9 mouse cellular contexts compared by ENCODE assay signal in genomic region chr17:24752415-24753394, GRCm38 (mm10). TPM values are rescaled to one million over a fixed set of nuclear protein-coding genes. Genes with fewer than 3 reads are reported as not detected.
DNase-seq lines count a peak whose midpoint lies in the region; ATAC-seq and TF ChIP-seq lines count a peak whose summit lies in the region.
"Had no signal": no experiment of that assay in that cellular context is flagged by ENCODE, and none has a peak within 500 bp of the region (broad histone marks: within the 10 kb centered on the region; RNA-seq: fewer than 3 reads in every experiment).

Hs3st6 (plus strand) TSS chr17:24752988.

- POLR2A ChIA-PET in Patski (lab: Charles Lee) = interaction anchor here (0.6 to 1.4 kb wide), 2 partner anchors 9 to 797 kb away, joined by 3 to 4 read pairs; no protein-coding TSS in a partner anchor

- intact Hi-C loops in heart, postnatal 36 days (cut with DNase I) = no loop called here

- under 1% methylated on average over 73 of the region's 82 CpGs for WGBS in heart, embryonic 10.5 days
- under 1% methylated on average over 65 of the region's 82 CpGs for WGBS in forebrain, embryonic 15.5 days
- 1% methylated on average over 47 of the region's 82 CpGs for WGBS in limb, embryonic 14.5 days
- 1% methylated on average over 48 of the region's 82 CpGs for WGBS in neural tube, embryonic 15.5 days

- H3K27me3 ChIP-seq in heart, embryonic 10.5 days (ENCODE audit: insufficient read depth, poor library complexity, severe bottlenecking) = peaks cover 79% of the 10 kb centered on the region
- peaks cover 21% of the 10 kb centered on the region for H3K27me3 ChIP-seq in Patski
- H3K27me3 ChIP-seq in forebrain, embryonic 15.5 days = peaks cover 58% of the 10 kb centered on the region
- H3K27me3 ChIP-seq in limb, embryonic 14.5 days (ENCODE audit: control insufficient read depth, insufficient read depth, low read length) = peaks cover 53% of the 10 kb centered on the region
- peaks cover 78% of the 10 kb centered on the region for H3K27me3 ChIP-seq in neural tube, embryonic 15.5 days (replicated peaks)

- CTCF ChIA-PET in Patski (lab: Charles Lee) = interaction anchor here (1.8 to 2.0 kb wide), 2 partner anchors 12 to 65 kb away, joined by 6 to 7 read pairs; no protein-coding TSS in a partner anchor

- H3K4me3 ChIP-seq in heart, embryonic 10.5 days = peak within 1 kb of the TSS; percentile 70
- H3K4me3 ChIP-seq in forebrain, embryonic 15.5 days = peak within 1 kb of the TSS; percentile 40
- H3K4me3 ChIP-seq in limb, embryonic 14.5 days (replicated peaks; ENCODE audit: low read length) = peak within 1 kb of the TSS; percentile 53
- H3K4me3 ChIP-seq in neural tube, embryonic 15.5 days (replicated peaks) = peak within 1 kb of the TSS; percentile 42
- H3K4me3 ChIP-seq: myocyte had no signal

- ATAC-seq in Patski = peak; percentile 12
- peak; percentile 73 for ATAC-seq in forebrain, embryonic 15.5 days (replicated peaks)
- ATAC-seq in limb, embryonic 14.5 days (ENCODE audit: low FRiP score, low read depth) = peak; percentile 87
- ATAC-seq in neural tube, embryonic 15.5 days (ENCODE audit: low FRiP score) = no peak

- in situ Hi-C loops in Patski (cut with MboI; ENCODE audit: low pct_unique_long_range_greater_than_20kb) = no loop called here

- peak within 1 kb of the TSS; percentile 63 for H3K4me2 ChIP-seq in forebrain, embryonic 15.5 days (replicated peaks)
- peak within 1 kb of the TSS; percentile 96 for H3K4me2 ChIP-seq in limb, embryonic 14.5 days (replicated peaks; ENCODE audit: low read depth, low read length, severe bottlenecking)
- H3K4me2 ChIP-seq in neural tube, embryonic 15.5 days = peak within 1 kb of the TSS; percentile 91

- TF ChIP-seq CTCF in Patski (IDR thresholded peaks at IDR 0.05) = no peak

- H3K36me3 ChIP-seq in heart, embryonic 10.5 days = no peaks in the 10 kb centered on the region
- H3K36me3 ChIP-seq in forebrain, embryonic 15.5 days = no peaks in the 10 kb centered on the region
- no peaks in the 10 kb centered on the region for H3K36me3 ChIP-seq in limb, embryonic 14.5 days (ENCODE audit: control insufficient read depth, insufficient read depth, low read length)
- no peaks in the 10 kb centered on the region for H3K36me3 ChIP-seq in neural tube, embryonic 15.5 days

- peak within 1 kb of the TSS; percentile 32; the same call in 1 of the 2 replicates for H3K9ac ChIP-seq in forebrain, embryonic 15.5 days (replicated peaks)
- H3K9ac ChIP-seq in limb, embryonic 14.5 days (ENCODE audit: low read depth, low read length, severe bottlenecking) = peak within 1 kb of the TSS; percentile 43; the same call in 1 of the 2 replicates
- peak within 1 kb of the TSS; percentile 30; the same call in 1 of the 2 replicates for H3K9ac ChIP-seq in neural tube, embryonic 15.5 days (replicated peaks)

- no peak for TF ChIP-seq POLR2A in limb, embryonic 14.5 days (IDR thresholded peaks at IDR 0.05; ENCODE audit: borderline replicate concordance, extremely low read depth, insufficient read depth, insufficient read length)

- no peaks in the 10 kb centered on the region for H3K9me3 ChIP-seq in heart, embryonic 10.5 days
- H3K9me3 ChIP-seq in forebrain, embryonic 15.5 days = no peaks in the 10 kb centered on the region
- H3K9me3 ChIP-seq in limb, embryonic 14.5 days (ENCODE audit: control insufficient read depth, low read length) = no peaks in the 10 kb centered on the region
- no peaks in the 10 kb centered on the region for H3K9me3 ChIP-seq in neural tube, embryonic 15.5 days (replicated peaks)

- H3K27ac ChIP-seq in heart, embryonic 10.5 days = no peak within 1 kb of the TSS
- no peak within 1 kb of the TSS for H3K27ac ChIP-seq in forebrain, embryonic 15.5 days (replicated peaks)
- no peak within 1 kb of the TSS for H3K27ac ChIP-seq in limb, embryonic 14.5 days (replicated peaks; ENCODE audit: low read depth, low read length)
- no peak within 1 kb of the TSS for H3K27ac ChIP-seq in neural tube, embryonic 15.5 days (replicated peaks)

- DNase-seq in heart, embryonic 10.5 days (ENCODE audit: low spot score) = no peak
- no peak for DNase-seq in heart, postnatal 36 days
- no peak for DNase-seq in Patski (ENCODE audit: low read depth, low spot score)
- peak; percentile 24 for DNase-seq in limb, embryonic 14.5 days (ENCODE audit: low spot score)
- DNase-seq in left cerebral cortex, adult 11 months (ENCODE audit: low spot score) = no peak
- DNase-seq in spleen, postnatal 4 days (ENCODE audit: low spot score in 2 of 2) = no peak

- H3K4me1 ChIP-seq in heart, embryonic 10.5 days = peaks cover 19% of the 10 kb centered on the region
- H3K4me1 ChIP-seq in forebrain, embryonic 15.5 days = peaks cover 14% of the 10 kb centered on the region
- H3K4me1 ChIP-seq in limb, embryonic 14.5 days (ENCODE audit: control insufficient read depth, insufficient read depth, low read length) = peaks cover 11% of the 10 kb centered on the region
- peaks cover 14% of the 10 kb centered on the region for H3K4me1 ChIP-seq in neural tube, embryonic 15.5 days

RNA-seq across cellular contexts. Expression of gene Hs3st6, which starts in this region (rescaled TPM):
- 0.51 and 0.80 TPM in 2 replicates for polyA plus RNA-seq in heart, embryonic 10.5 days (2016; fragmentation: Nextera tagmentation; extraction: Ambion mirVana)
- total RNA-seq in heart, postnatal 36 days (2021) = not detected
- polyA plus RNA-seq in Patski (2021) = 2.9 TPM
- not detected in 2 replicates for polyA plus RNA-seq in forebrain, embryonic 15.5 days (2015; fragmentation: Nextera tagmentation; extraction: Ambion mirVana)
- 5.3 and 8.7 TPM in 2 replicates for polyA plus RNA-seq in limb, embryonic 14.5 days (2012; rRNA removed)
- polyA plus RNA-seq in limb, embryonic 14.5 days (2014; fragmentation: Nextera tagmentation; extraction: Ambion mirVana) = 4.9 and 5.6 TPM in 2 replicates
- 0.37 and 0.38 TPM in 2 replicates for polyA plus RNA-seq in neural tube, embryonic 15.5 days (2015; fragmentation: Nextera tagmentation; extraction: Ambion mirVana)
- polyA plus RNA-seq: myocyte had no signal

Comparison
In these comparisons a context has a peak if more than half of its experiments do, and no peak if none do; other contexts are left out.
1. Peak in ATAC-seq, H3K4me3 ChIP-seq, H3K9ac ChIP-seq and H3K4me2 ChIP-seq in forebrain, embryonic 15.5 days; RNA of the gene not detected or under 1 TPM.